Mouse (Mus musculus): ENCODE measurements around the gene Tom1l2.

The Tom1l2 gene

DNA sequence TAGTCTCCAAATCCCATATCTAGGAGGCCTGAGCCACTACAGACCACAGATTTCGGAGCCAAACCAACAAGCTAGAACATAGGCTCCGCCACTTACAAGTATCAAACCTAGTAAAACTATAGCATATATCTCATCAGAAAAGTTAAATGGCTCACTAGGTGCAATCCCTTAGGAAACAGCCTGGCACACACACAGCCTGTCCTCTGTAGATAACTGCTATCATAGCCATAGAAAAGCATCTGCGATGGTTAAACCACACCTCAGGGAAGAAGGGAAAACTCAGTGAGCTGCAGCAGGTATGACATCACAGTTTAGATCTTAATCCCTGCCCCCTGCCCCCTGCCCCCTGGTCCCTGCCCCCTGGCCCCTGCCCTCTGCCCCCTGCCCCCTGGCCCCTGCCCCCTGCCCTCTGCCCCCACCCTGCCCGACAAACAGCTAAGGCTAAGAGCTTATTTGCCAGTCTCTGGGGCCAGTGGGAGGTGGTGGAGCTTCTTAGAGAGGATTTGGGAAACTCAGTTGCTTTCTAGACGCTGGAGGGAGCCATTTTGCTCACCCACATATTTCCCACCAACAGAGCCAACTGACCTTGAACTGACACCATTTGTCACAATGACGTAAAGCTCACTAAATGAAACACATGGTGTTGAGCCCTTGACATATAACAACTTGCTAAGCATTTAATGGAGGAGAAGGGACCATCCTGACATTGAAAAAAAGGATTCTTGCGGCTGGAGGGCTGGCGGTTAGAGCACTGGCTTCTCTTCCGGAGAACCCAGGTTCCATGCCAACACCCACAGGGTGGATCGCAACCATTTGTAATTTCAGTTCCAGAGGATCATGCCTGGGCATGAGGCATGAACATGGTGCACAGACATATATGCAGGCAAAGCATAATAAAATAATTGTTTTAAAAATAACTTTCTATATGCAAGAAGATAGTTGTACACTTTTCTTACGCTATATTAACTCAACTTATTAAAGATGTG, 72.0 kb downstream of the Tom1l2 start:
- in situ Hi-C loops (cut with MboI; ENCODE audit: low pct_unique_long_range_greater_than_20kb in 1 of 2, low sequenced_read_pairs in 2 of 2, unreplicated experiment in 1 of 2) = loop anchor here in 1 of 2 experiments (25.0 kb wide), 1 partner anchor 193 kb away; no protein-coding TSS in a partner anchor

- in situ Hi-C loops (cut with MboI; ENCODE audit: low pct_unique_long_range_greater_than_20kb in 1 of 2, low sequenced_read_pairs in 2 of 2, unreplicated experiment in 1 of 2) = loop anchor here in 1 of 2 experiments (25.0 kb wide), 1 partner anchor 192 kb away; no protein-coding TSS in a partner anchor
Observed at GRCm38 (mm10) chr11:60279483-60279882, 73.2 kb downstream of the Tom1l2 start.

DNA sequence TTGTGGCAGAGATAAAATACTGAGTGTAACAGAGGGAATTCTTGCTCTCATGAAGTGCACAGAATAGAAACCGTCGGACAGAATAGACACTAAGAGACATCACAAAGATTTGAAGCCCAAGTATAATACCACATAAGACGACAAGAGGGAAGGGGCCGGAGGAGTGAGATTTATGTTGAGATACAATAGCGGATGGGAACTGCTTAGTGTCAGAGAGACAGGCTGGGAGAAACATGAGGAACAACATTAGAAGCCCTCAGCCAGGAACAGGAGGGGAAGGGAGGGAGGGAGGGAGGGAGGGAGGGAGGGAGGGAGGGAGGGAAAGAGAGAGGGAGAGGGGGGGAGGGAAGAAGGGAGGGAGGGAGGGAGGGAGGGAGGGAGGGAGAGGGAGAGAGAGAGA, 74.9 kb downstream of the Tom1l2 start:
- in situ Hi-C loops (cut with MboI; ENCODE audit: low pct_unique_long_range_greater_than_20kb in 1 of 2, low sequenced_read_pairs in 2 of 2, unreplicated experiment in 1 of 2) = loop anchor here in 1 of 2 experiments (25.0 kb wide), 1 partner anchor 190 kb away; no protein-coding TSS in a partner anchor

GRCm38 (mm10) chr11:60277164-60277740, 75.5 kb downstream of the Tom1l2 start:
- in situ Hi-C loops (cut with MboI; ENCODE audit: low pct_unique_long_range_greater_than_20kb in 1 of 2, low sequenced_read_pairs in 2 of 2, unreplicated experiment in 1 of 2) = loop anchor here in 1 of 2 experiments (25.0 kb wide), 1 partner anchor 190 kb away; no protein-coding TSS in a partner anchor

- in situ Hi-C loops (cut with MboI; ENCODE audit: low pct_unique_long_range_greater_than_20kb in 1 of 2, low sequenced_read_pairs in 2 of 2, unreplicated experiment in 1 of 2) = loop anchor here in 1 of 2 experiments (25.0 kb wide), 1 partner anchor 189 kb away; no protein-coding TSS in a partner anchor
Observed at GRCm38 (mm10) chr11:60276408-60277093, 76.2 kb downstream of the Tom1l2 start.

DNA sequence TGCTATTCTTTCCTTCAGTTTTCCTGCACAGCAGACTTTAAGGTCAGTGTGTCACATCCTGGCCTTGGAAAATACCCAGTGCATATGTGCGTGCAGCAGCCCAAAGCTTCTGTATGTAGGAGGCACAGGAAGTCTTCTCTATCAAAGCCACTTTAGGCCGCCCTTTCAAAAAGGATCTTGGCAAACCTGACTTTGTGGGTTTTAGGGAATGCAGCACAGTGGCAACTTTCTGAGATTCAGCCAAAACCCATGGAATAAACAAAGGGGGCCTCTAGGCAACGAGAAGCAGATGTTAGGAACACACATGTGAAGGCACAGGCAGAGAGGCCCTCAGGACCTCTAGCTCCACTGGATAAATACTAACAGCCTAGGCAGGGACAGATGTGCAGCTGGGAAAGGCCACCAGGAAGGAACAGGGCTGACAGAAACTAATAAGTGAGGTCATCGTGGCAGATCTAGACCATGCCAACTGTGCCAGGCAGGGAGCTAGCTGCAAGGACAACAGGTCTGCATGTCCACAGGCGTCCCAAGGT, 79.4 kb downstream of the Tom1l2 start:
- in situ Hi-C loops (cut with MboI; ENCODE audit: low pct_unique_long_range_greater_than_20kb in 1 of 2, low sequenced_read_pairs in 2 of 2, unreplicated experiment in 1 of 2) = no loop called here

- in situ Hi-C loops (cut with MboI; ENCODE audit: low pct_unique_long_range_greater_than_20kb in 1 of 2, low sequenced_read_pairs in 2 of 2, unreplicated experiment in 1 of 2) = no loop called here
Observed at GRCm38 (mm10) chr11:60268563-60268962, 84.1 kb downstream of the Tom1l2 start.

- in situ Hi-C loops (cut with MboI; ENCODE audit: low pct_unique_long_range_greater_than_20kb in 1 of 2, low sequenced_read_pairs in 2 of 2, unreplicated experiment in 1 of 2) = no loop called here
Observed at GRCm38 (mm10) chr11:60265271-60265985, 87.3 kb downstream of the Tom1l2 start.

GRCm38 (mm10) chr11:60264651-60265050, 88.1 kb downstream of the Tom1l2 start:
- in situ Hi-C loops (cut with MboI; ENCODE audit: low pct_unique_long_range_greater_than_20kb in 1 of 2, low sequenced_read_pairs in 2 of 2, unreplicated experiment in 1 of 2) = no loop called here

DNA sequence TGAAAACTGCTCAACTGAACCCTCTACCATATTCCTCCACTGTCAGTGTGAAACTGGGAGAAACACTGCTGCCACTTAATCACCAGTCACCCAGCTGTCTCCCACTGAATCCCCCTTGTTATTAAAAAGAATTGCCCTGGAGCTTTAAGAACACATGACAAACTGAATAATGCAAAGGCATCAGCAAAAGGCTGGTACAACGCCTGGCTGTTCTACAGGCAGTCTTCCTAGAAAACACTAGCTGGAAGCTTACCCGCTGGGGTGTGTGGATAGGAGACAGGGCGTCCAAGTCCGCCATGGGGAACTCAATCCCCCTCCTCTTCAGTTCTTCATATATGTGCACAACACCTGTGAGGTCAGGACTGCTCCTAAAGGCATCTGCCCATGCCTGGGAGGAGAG, 90.3 kb downstream of the Tom1l2 start:
- in situ Hi-C loops (cut with MboI; ENCODE audit: low pct_unique_long_range_greater_than_20kb in 1 of 2, low sequenced_read_pairs in 2 of 2, unreplicated experiment in 1 of 2) = no loop called here

- in situ Hi-C loops (cut with MboI; ENCODE audit: low pct_unique_long_range_greater_than_20kb in 1 of 2, low sequenced_read_pairs in 2 of 2, unreplicated experiment in 1 of 2) = no loop called here
Observed at GRCm38 (mm10) chr11:60260743-60261142, 92.0 kb downstream of the Tom1l2 start.

- in situ Hi-C loops (cut with MboI; ENCODE audit: low pct_unique_long_range_greater_than_20kb in 1 of 2, low sequenced_read_pairs in 2 of 2, unreplicated experiment in 1 of 2) = no loop called here
Observed at GRCm38 (mm10) chr11:60257696-60258095, 95.0 kb downstream of the Tom1l2 start.

- in situ Hi-C loops (cut with MboI; ENCODE audit: low pct_unique_long_range_greater_than_20kb in 1 of 2, low sequenced_read_pairs in 2 of 2, unreplicated experiment in 1 of 2) = no loop called here
Observed at GRCm38 (mm10) chr11:60256713-60257112, 96.0 kb downstream of the Tom1l2 start.

GRCm38 (mm10) chr11:60256176-60256681, 96.5 kb downstream of the Tom1l2 start:
- in situ Hi-C loops (cut with MboI; ENCODE audit: low pct_unique_long_range_greater_than_20kb in 1 of 2, low sequenced_read_pairs in 2 of 2, unreplicated experiment in 1 of 2) = no loop called here

DNA sequence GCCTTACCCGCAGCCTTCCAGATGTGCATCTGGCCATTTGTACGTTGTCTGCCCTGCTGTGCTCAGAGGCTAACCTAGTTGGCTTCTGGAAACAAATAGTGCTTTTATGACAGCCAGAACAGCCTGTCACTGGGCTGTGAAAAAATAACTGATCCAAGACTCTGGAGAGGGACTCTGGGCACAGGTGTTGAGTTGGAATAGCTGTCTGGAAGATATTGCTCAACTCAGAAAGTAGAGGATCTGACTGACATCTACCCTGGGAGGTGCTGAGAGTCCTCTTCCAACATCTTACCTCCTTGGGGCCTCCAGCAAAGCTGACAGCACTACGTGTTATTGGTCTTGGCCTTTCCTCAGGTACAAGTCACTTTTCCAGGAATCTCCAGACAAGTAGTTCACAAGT, 97.1 kb downstream of the Tom1l2 start:
- in situ Hi-C loops (cut with MboI; ENCODE audit: low pct_unique_long_range_greater_than_20kb in 1 of 2, low sequenced_read_pairs in 2 of 2, unreplicated experiment in 1 of 2) = no loop called here

GRCm38 (mm10) chr11:60255181-60255580, 97.5 kb downstream of the Tom1l2 start:
- in situ Hi-C loops (cut with MboI; ENCODE audit: low pct_unique_long_range_greater_than_20kb in 1 of 2, low sequenced_read_pairs in 2 of 2, unreplicated experiment in 1 of 2) = no loop called here

DNA sequence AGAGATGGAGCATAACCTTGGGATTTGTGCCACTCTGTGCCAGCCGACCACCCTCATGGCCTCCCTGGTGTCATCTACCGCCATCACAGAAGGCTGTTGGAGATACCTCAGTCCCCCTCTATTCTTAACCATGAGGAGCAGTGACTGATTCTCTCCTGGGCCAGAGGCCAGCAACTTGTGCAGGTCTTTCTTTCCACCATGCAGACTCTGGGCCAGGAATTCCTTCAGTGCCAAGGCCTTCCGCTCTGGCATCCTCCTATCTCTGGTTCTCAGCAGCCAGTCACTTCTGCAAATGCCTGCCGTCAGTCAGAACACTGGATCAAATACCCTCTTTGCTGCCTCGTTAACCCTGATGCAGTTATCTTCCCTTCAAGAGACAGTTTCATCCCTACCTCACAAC, 98.4 kb downstream of the Tom1l2 start:
- in situ Hi-C loops (cut with MboI; ENCODE audit: low pct_unique_long_range_greater_than_20kb in 1 of 2, low sequenced_read_pairs in 2 of 2, unreplicated experiment in 1 of 2) = loop anchor here in 1 of 2 experiments (5.0 kb wide), 1 partner anchor 57 kb away; no protein-coding TSS in a partner anchor

GRCm38 (mm10) chr11:60253546-60253945, 99.2 kb downstream of the Tom1l2 start:
- in situ Hi-C loops (cut with MboI; ENCODE audit: low pct_unique_long_range_greater_than_20kb in 1 of 2, low sequenced_read_pairs in 2 of 2, unreplicated experiment in 1 of 2) = loop anchor here in 1 of 2 experiments (5.0 kb wide), 1 partner anchor 56 kb away; no protein-coding TSS in a partner anchor

All from mouse embryonic stem cell (cell line).